Mouse (Mus musculus): ENCODE results near the gene Magea10. TPM values are rescaled to one million over a fixed set of nuclear protein-coding genes. Genes with fewer than 3 reads are reported as not detected.

Gene Magea10
- total RNA-seq (2014; rRNA removed) (not detected in 2 replicates), polyA plus RNA-seq (2015; fragmentation: Nextera tagmentation; extraction: Ambion mirVana) (not detected in 2 replicates)

- WGBS: 93% methylated on average over 6 of the region's 6 CpGs
- H3K36me3 ChIP-seq (ENCODE audit: insufficient read depth, low read length): no peaks in the 10 kb centered on the region
- no peak within 1 kb of the TSS for H3K4me2 ChIP-seq (ENCODE audit: low read depth, low read length)
- no peak for TF ChIP-seq CTCF (IDR thresholded peaks at IDR 0.05; ENCODE audit: low read depth)
- H3K4me1 ChIP-seq (ENCODE audit: insufficient read depth, low read length): no peaks in the 10 kb centered on the region
- DNase-seq (ENCODE audit: low spot score): no peak
- no peak within 1 kb of the TSS for H3K4me3 ChIP-seq (ENCODE audit: low read length)
- H3K27ac ChIP-seq: no peak within 1 kb of the TSS
- no peaks in the 10 kb centered on the region for H3K27me3 ChIP-seq (ENCODE audit: insufficient read depth, low read length)
- H3K9me3 ChIP-seq (ENCODE audit: low read length): no peaks in the 10 kb centered on the region
- no peak within 1 kb of the TSS for H3K9ac ChIP-seq (replicated peaks; ENCODE audit: low read length)
- ATAC-seq: no peak
Observed at GRCm38 (mm10) chrX:72386758-72387157, at the start of gene Magea10. Gene Magea10 (minus strand): TSS chrX:72386858.

DNA sequence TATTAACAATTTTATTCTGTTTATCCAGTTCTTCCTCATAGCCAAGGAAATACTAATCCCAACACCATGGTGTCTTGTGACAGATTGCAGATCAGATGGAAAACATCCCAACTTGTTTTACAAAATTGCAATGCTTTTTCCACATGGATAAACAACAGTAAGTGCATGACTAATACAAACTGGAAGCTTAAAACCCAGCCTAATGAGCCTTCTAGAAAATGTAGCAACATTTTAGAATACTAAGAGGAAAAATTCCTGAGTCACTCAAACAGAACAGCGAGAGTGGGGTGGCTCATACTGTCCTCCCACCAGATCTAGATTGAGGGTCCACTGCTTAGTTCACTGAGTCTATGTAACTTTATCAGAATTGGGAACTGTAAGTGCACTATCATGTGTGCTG, 4.7 kb downstream of the Magea10 start:
- H3K36me3 ChIP-seq (ENCODE audit: insufficient read depth, low read length): no peaks in the 10 kb centered on the region
- TF ChIP-seq CTCF (IDR thresholded peaks at IDR 0.05; ENCODE audit: low read depth): no peak
- H3K9me3 ChIP-seq (ENCODE audit: low read length): no peaks in the 10 kb centered on the region
- DNase-seq (ENCODE audit: low spot score) (no peak), ATAC-seq (no peak)
- no peak overlapping the region for H3K4me2 ChIP-seq (ENCODE audit: low read depth, low read length)
- no peak overlapping the region for H3K9ac ChIP-seq (replicated peaks; ENCODE audit: low read length)
- H3K4me1 ChIP-seq (ENCODE audit: insufficient read depth, low read length): no peaks in the 10 kb centered on the region
- no peak overlapping the region for H3K4me3 ChIP-seq (ENCODE audit: low read length)
- WGBS: 75% methylated on average over 1 of the region's 1 CpGs
- H3K27me3 ChIP-seq (ENCODE audit: insufficient read depth, low read length): no peaks in the 10 kb centered on the region
- H3K27ac ChIP-seq: no peak overlapping the region

Other genes with a start within 250 kb of the Magea10 start
- gene Magea4, start 164.8 kb downstream of the Magea10 start, total RNA-seq (2014; rRNA removed): not detected in 2 replicates
- not detected in 2 replicates for gene Magea4, start 164.8 kb downstream of the Magea10 start, polyA plus RNA-seq (2015; fragmentation: Nextera tagmentation; extraction: Ambion mirVana)
- 0.18 and 2.1 TPM in 2 replicates for gene Gabre, start 112.1 kb downstream of the Magea10 start, total RNA-seq (2014; rRNA removed)
- 0.93 and 1.4 TPM in 2 replicates for gene Gabre, start 112.1 kb downstream of the Magea10 start, polyA plus RNA-seq (2015; fragmentation: Nextera tagmentation; extraction: Ambion mirVana)